Mouse (Mus musculus): ENCODE data around the gene Cacna1s.

DNA sequence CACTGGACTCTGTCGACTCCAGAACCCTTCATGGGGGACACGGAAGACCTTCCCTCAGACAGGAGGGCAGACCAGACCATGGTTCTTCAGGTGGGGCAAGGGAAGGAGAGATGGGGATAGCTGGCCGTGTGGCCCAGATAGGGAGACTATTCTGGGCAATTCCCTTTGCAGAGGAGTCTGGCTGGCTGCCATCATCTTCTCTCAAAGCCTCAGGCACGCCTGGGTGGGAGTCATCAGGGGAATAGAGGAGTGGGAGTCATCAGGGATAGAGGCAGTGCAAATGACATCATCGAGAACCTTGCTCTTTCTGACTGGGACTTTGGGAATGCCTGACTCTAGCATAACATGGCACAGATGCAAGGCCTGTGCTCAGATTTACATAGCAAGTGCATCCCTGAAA lies 11.4 kb downstream of the Cacna1s start:
- no peak for TF ChIP-seq POLR2A (IDR thresholded peaks at IDR 0.05; ENCODE audit: insufficient read depth, low read depth, low read length)
- no peak for TF ChIP-seq CTCF (IDR thresholded peaks at IDR 0.05; ENCODE audit: insufficient read depth, low read depth, low read length)
